27 mouse cellular contexts compared by ENCODE assay signal in the genomic region with DNA sequence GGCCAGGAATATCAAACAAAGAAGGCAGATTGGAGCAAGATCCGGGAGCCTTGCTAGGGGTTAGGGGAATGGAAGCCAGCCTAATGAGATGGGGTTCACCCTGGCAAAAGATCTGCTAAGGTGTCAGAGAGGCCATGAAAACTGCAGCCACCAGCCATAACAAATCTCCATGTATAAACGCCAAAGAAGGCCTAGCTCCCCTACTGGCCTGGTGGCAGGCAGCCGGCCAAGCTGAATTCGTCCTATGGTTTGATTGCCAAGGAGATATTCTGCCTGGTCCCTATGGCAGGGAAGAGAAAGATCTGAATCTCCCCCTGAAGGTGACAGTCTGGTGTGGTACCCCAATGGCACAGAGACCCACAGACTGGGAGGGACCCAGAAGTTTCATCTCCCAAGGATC.
DNase-seq lines count a peak whose midpoint lies in the region; ATAC-seq lines count a peak whose summit lies in the region.
"Had no signal": no experiment of that assay in that cellular context is flagged by ENCODE, and none has a peak within 500 bp of the region (broad histone marks: within the 10 kb centered on the region; RNA-seq: fewer than 3 reads in every experiment).

No protein-coding gene starts in this region.

- DNase-seq in heart, adult 11 months: peak; percentile 81
- no peak for DNase-seq in heart, postnatal 14 days
- DNase-seq in cerebellum, adult 11 months: peak; percentile 64
- DNase-seq in cerebellum, adult 9-10 months: peak; percentile 79
- DNase-seq in cerebellum, postnatal 36 days: peak; percentile 72 to 75
- no peak for DNase-seq in kidney, postnatal 14 days
- no peak for DNase-seq in forebrain, embryonic 14.5 days (ENCODE audit: low spot score)
- DNase-seq: adrenal gland, adult 8-10 months; gastrocnemius, adult 2 months; kidney, adult 8-10 months; kidney, postnatal 10 days; lung, embryonic 14.5 days; lung, postnatal 14 days; right cerebral cortex, adult 18-20 months; spleen, adult 18-20 months; thymus, postnatal 14 days had no signal

- ATAC-seq in forebrain, embryonic 14.5 days: no peak
- ATAC-seq: forebrain, embryonic 16.5 days; intestine, embryonic 16.5 days; midbrain, embryonic 16.5 days had no signal

- no peak overlapping the region for H3K27ac ChIP-seq in forebrain, embryonic 14.5 days (ENCODE audit: low read depth, low read length)
- H3K27ac ChIP-seq: embryonic facial prominence, embryonic 13.5 days; forebrain, embryonic 10.5 days; gastrocnemius, adult 2 months; limb, embryonic 12.5 days; liver, embryonic 15.5 days; neural tube, embryonic 12.5 days had no signal

- no peak overlapping the region for H3K4me2 ChIP-seq in forebrain, embryonic 14.5 days (ENCODE audit: low read length)
- H3K4me2 ChIP-seq: embryonic facial prominence, embryonic 13.5 days; limb, embryonic 12.5 days; liver, embryonic 15.5 days; lung, embryonic 14.5 days; midbrain, embryonic 11.5 days; neural tube, embryonic 12.5 days had no signal

- H3K4me3 ChIP-seq in forebrain, embryonic 14.5 days (ENCODE audit: low read depth, low read length): no peak overlapping the region
- H3K4me3 ChIP-seq: embryonic facial prominence, embryonic 13.5 days; forebrain, embryonic 10.5 days; gastrocnemius, adult 2 months; limb, embryonic 12.5 days; liver, embryonic 15.5 days; myocyte; neural tube, embryonic 12.5 days had no signal

- intact Hi-C loops in heart, postnatal 14 days (cut with DNase I): no loop called here

- no peaks in the 10 kb centered on the region for H3K27me3 ChIP-seq in forebrain, embryonic 14.5 days (replicated peaks; ENCODE audit: control insufficient read depth, insufficient read depth, low read length)
- H3K27me3 ChIP-seq: CH12.LX; embryonic facial prominence, embryonic 13.5 days; limb, embryonic 12.5 days; liver, embryonic 15.5 days; neural tube, embryonic 12.5 days had no signal

- H3K9me3 ChIP-seq in forebrain, embryonic 14.5 days (replicated peaks; ENCODE audit: control insufficient read depth, low read length): no peaks in the 10 kb centered on the region
- H3K9me3 ChIP-seq: embryonic facial prominence, embryonic 13.5 days; forebrain, embryonic 10.5 days; limb, embryonic 12.5 days; liver, embryonic 15.5 days; neural tube, embryonic 12.5 days had no signal

- H3K4me1 ChIP-seq in forebrain, embryonic 14.5 days (ENCODE audit: control insufficient read depth, insufficient read depth, low read length): no peaks in the 10 kb centered on the region
- H3K4me1 ChIP-seq: liver, embryonic 15.5 days; neural tube, embryonic 12.5 days had no signal

- 84% methylated on average over 4 of the region's 4 CpGs for WGBS in forebrain, embryonic 14.5 days

- H3K9ac ChIP-seq in forebrain, embryonic 14.5 days (ENCODE audit: low read length): no peak overlapping the region
- H3K9ac ChIP-seq: embryonic facial prominence, embryonic 13.5 days; limb, embryonic 12.5 days; liver, embryonic 15.5 days; lung, embryonic 14.5 days; neural tube, embryonic 12.5 days had no signal

- H3K36me3 ChIP-seq in forebrain, embryonic 14.5 days (ENCODE audit: control insufficient read depth, insufficient read depth, low read length): no peaks in the 10 kb centered on the region
- H3K36me3 ChIP-seq: embryonic facial prominence, embryonic 13.5 days; forebrain, embryonic 10.5 days; limb, embryonic 12.5 days; liver, embryonic 15.5 days; neural tube, embryonic 12.5 days had no signal

Comparison
In these comparisons a context has a peak if more than half of its experiments do, and no peak if none do; other contexts are left out.
1. DNase-seq: peak in heart, adult 11 months (single experiment), cerebellum, adult 11 months (single experiment), cerebellum, adult 9-10 months (single experiment) and cerebellum, postnatal 36 days (2 of 2); none in heart, postnatal 14 days (0 of 2), kidney, postnatal 14 days (single experiment) and forebrain, embryonic 14.5 days (single experiment).